Mouse (Mus musculus) midbrain, embryonic 16.5 days (tissue): ENCODE measurements around the gene Fam162b. TPM values are rescaled to one million over a fixed set of nuclear protein-coding genes. Genes with fewer than 3 reads are reported as not detected.

Experiments
- ATAC-seq: fragments of 200-750 bp; cut with Nextera tagmentation; 2 replicates; pipeline ENCODE4 v1.8.0; 2017; ENCODE audit warnings: moderate TSS enrichment
- H3K27ac ChIP-seq: fragments of 300-500 bp; sonication (generic); 2 replicates; pipeline ENCODE4 v1.5.1; 2014; ENCODE audit warnings: mild to moderate bottlenecking, low read length, mixed read lengths
- H3K27me3 ChIP-seq: fragments of 300-500 bp; sonication (generic); 2 replicates; pipeline ENCODE4 v1.6.1; 2014; ENCODE audit warnings: low read depth, low read length, mixed read lengths; ENCODE audit not compliant: control insufficient read depth, insufficient read depth
- H3K36me3 ChIP-seq: fragments of 300-500 bp; sonication (generic); 2 replicates; pipeline ENCODE4 v1.6.1; 2014; ENCODE audit warnings: mild to moderate bottlenecking, low read length, moderate library complexity, mixed read lengths; ENCODE audit not compliant: control insufficient read depth, insufficient read depth
- H3K4me1 ChIP-seq: fragments of 300-500 bp; sonication (generic); 2 replicates; pipeline ENCODE4 v1.6.1; 2014; ENCODE audit warnings: mild to moderate bottlenecking, low read length, mixed read lengths; ENCODE audit not compliant: control insufficient read depth, insufficient read depth
- H3K4me2 ChIP-seq: fragments of 300-500 bp; sonication (generic); 2 replicates; pipeline ENCODE4 v1.6.1; 2014; ENCODE audit warnings: mild to moderate bottlenecking, low read length, mixed read lengths
- H3K4me3 ChIP-seq: fragments of 300-500 bp; sonication (generic); 2 replicates; pipeline ENCODE4 v1.5.1; 2014; ENCODE audit warnings: low read depth, mild to moderate bottlenecking, low read length, moderate library complexity, mixed read lengths
- H3K9ac ChIP-seq: fragments of 300-500 bp; sonication (generic); 2 replicates; pipeline ENCODE4 v1.6.1; 2014; ENCODE audit warnings: low read depth, low read length, mixed read lengths
- H3K9me3 ChIP-seq: fragments of 300-500 bp; sonication (generic); replicated peaks from 2 replicates; pipeline ENCODE4 v1.6.1; 2014; ENCODE audit warnings: mild to moderate bottlenecking, low read length, mixed read lengths; ENCODE audit not compliant: control insufficient read depth, poor library complexity, severe bottlenecking
- WGBS: fragments of 180-500 bp; shearing (Covaris S2); extraction: QIAGEN DNeasy Blood & Tissue Kit; methylation state at CpG from one replicate; pipeline ENCODE4 v1.1.7; 2014; 5-methylcytosine and 5-hydroxymethylcytosine counted together
- polyA plus RNA-seq: library from polyadenylated mRNA; unstranded; fragments of >200 nt; fragmentation: Nextera tagmentation; extraction: Ambion mirVana; gene quantifications from 2 replicates; pipeline ENCODE4 v1.2.1, GENCODE M21; 2015

Fam162b gene
- polyA plus RNA-seq, 1 experiment from 2014 or later, result 1.0 TPM

DNA sequence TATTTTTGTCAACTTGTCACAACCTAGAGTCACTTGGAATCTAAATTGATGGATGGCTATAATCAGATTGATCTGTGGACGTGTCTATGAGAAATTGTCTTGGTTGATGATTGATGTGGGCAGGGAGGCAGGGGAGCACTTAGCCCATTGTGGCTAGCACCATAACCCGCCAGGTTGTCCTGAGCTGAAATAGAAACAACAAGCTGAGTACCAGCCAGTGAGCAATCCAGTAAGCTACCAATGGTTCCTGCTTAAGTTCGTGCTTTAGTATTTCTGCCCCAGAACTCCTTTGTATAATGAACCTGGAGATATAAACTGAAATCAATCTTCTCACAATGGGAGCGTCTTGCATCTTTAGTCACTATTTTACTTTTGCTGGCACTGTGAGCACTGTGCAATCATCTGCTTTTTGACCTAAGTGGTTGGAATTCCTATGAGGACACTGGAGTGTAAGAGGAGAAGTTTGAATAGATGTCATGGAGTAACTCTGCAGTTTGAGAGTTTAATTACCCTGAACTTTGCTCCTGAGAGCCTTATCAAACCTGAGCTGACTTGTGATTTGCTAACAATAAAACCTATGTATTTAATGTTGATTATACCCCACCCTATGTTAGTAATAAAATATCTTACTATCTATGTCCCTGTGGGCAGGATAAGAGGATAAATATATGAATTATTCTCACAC is 19.6 kb upstream of the Fam162b start:
- Histone ChIP-seq H3K4me2 (no peak overlapping the region), H3K27me3 (no peaks in the 10 kb centered on the region), H3K36me3 (no peaks in the 10 kb centered on the region), H3K4me3 (no peak overlapping the region), H3K9me3 (no peaks in the 10 kb centered on the region), H3K9ac (no peak overlapping the region), H3K4me1 (no peaks in the 10 kb centered on the region), H3K27ac (no peak overlapping the region)
- 84% methylated on average over 4 of the region's 4 CpGs for WGBS
- no peak for ATAC-seq

DNA sequence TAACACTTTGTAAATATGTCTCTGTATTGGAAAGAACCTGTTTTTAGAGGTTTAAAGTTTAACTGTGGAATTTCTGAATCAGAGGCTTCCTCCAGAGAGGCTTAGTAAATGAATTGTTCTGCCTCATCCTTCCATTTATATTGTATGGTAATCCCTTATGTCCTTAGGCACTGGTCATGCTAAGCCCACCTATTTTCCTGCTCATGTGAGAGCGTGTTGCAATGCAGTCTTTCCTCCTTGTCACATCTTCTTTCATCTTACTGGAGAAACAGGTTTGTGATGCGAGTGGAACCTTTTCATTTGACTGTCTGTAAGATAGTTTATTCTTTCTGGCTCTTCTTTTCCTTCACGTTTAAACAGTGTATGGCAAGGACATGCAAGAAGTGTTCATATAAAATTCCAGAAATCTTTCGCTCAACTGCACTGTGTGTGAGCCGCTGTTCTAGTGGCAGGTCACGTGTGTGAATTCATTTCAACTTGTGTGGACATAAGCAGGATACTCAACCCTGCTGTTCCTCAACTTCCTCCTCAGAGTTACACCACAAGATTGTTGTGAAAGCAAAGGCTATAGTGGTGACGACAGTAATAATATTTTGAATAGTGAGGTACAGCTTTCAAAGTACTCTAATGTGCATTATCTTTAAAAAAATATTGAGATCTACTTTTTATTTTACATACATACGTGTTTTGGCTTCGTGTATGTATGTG is 6.8 kb upstream of the Fam162b start:
- Histone ChIP-seq H3K9me3 (no peaks in the 10 kb centered on the region), H3K4me3 (no peak overlapping the region), H3K4me2 (no peak overlapping the region), H3K9ac (no peak overlapping the region), H3K27ac (no peak overlapping the region), H3K4me1 (no peaks in the 10 kb centered on the region), H3K36me3 (no peaks in the 10 kb centered on the region), H3K27me3 (no peaks in the 10 kb centered on the region)
- ATAC-seq, result no peak
- WGBS, result 80% methylated on average over 9 of the region's 9 CpGs

DNA sequence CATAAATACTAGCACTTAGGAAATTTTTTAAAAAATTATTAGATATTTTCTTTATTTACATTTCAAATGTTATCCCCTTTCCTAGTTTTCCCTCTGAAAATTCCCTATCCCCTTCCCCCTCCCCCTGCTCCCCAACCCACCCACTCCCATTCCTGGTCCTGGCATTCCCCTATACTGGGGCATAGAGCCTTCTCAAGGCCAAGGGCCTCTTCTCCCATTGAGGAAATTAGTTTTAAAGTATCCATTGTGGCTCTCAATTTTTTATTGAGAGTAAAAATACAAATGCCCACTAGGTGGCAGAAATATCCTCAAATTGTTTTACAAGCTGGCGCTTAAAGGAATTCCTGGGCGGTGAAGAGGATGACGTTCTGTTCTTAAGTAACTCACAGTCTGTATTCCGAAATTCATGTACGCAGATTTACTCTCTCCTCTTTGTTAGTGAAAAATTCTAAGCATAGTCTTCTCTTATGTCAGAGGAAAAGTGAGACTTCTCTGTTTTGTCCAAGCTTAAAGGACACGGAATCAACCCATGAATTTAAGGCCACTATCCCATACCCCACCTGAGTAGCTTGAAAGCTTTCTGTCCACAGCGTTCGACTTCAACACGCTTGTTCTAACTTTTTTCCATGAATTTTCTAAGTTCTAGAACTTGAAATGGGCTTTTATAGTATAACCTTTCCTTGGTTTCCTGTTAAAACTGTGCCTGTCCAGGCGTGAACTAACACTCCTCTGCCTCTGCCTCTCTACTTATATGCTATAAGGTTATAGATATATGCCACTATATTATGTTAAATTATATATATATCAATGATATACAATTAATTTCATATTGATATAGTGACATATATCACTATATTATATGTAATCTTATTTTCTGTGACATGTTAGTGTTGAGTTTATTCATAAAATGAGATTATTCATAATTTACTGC is 4.9 kb upstream of the Fam162b start:
- WGBS, result 45% methylated on average over 10 of the region's 10 CpGs
- no peaks in the 10 kb centered on the region for H3K9me3 ChIP-seq
- no peaks in the 10 kb centered on the region for H3K4me1 ChIP-seq
- no peaks in the 10 kb centered on the region for H3K36me3 ChIP-seq
- no peak overlapping the region for H3K27ac ChIP-seq
- H3K9ac ChIP-seq, result no peak overlapping the region
- H3K4me2 ChIP-seq, result peak overlapping the region; percentile 32; the same call in 1 of the 2 replicates
- H3K27me3 ChIP-seq, result no peaks in the 10 kb centered on the region
- no peak overlapping the region for H3K4me3 ChIP-seq
- ATAC-seq, result peak; percentile 62; the same call in 1 of the 2 replicates

DNA sequence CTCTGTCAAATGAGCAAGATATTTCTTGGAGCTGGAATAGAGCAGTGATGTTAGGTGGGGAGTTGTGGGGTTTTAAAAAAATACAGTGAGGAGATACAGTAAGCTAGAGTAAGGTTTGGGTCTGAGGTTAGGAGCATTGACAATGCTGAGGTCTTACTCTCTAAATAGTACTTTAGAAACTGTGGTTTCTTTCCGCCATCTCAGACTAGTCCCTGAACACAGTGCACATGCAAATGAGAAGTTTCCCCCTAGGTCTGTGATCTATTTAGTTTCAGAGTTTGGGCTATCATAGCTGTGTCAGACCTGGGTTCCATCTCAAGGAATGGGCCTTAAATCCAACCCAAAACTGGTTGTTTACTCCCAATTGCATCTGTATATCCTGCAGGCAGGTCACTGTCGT is 1.3 kb upstream of the Fam162b start:
- WGBS, result 88% methylated on average over 2 of the region's 2 CpGs
- Histone ChIP-seq H3K4me1 (peaks cover 5% of the 10 kb centered on the region; the same call in 1 of the 2 replicates), H3K27me3 (peaks cover 2% of the 10 kb centered on the region; the same call in 1 of the 2 replicates), H3K4me2 (no peak overlapping the region), H3K9ac (no peak overlapping the region), H3K9me3 (no peaks in the 10 kb centered on the region), H3K27ac (no peak overlapping the region), H3K36me3 (no peaks in the 10 kb centered on the region), H3K4me3 (no peak overlapping the region)
- no peak for ATAC-seq

DNA sequence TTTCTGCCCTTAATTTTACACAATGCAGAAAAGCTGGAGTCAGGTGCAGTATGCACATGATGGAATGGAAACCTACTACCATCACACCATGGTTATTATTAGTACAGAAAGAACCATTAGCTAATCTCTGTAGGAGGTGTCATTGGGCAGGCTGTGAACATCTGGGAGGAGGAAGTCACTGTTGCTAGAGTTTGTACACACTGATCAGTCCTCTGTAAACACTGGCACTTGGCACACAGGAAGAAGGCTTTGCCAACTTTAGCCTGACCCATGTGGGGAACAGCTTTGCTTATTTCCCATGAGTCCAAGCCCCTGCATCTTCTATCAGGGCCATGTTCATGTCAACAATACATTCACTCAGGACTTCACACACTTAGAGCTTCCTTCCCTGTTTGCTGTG is 5.4 kb downstream of the Fam162b start:
- Histone ChIP-seq H3K27ac (no peak overlapping the region), H3K36me3 (no peaks in the 10 kb centered on the region), H3K4me1 (peaks cover 3% of the 10 kb centered on the region; the same call in 1 of the 2 replicates), H3K9ac (no peak overlapping the region), H3K4me2 (no peak overlapping the region), H3K27me3 (peaks cover 2% of the 10 kb centered on the region; the same call in 1 of the 2 replicates), H3K9me3 (no peaks in the 10 kb centered on the region), H3K4me3 (no peak overlapping the region)
- no peak for ATAC-seq

DNA sequence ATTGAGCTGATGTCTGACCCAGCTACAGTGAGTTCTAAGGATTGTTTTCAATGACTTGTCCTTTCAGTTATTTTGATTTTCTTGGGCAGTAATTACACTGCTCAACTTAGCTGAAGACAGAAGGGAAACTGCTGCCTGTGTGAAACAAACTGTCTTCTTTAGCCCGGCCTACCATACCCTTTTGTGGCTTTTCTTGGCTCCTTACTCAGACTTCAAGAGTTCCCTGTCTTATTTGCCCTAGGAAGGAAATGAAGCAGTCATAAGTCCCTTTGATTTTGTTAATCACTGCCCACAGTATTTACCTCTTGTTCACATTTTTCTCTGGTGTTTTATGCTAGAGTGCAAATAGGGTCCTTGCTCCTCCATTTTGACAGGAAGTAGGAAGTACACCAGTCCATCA is 5.9 kb downstream of the Fam162b start:
- no peak overlapping the region for H3K27ac ChIP-seq
- WGBS, result 79% methylated on average over 1 of the region's 1 CpGs
- no peak overlapping the region for H3K9ac ChIP-seq
- no peaks in the 10 kb centered on the region for H3K4me1 ChIP-seq
- no peak overlapping the region for H3K4me3 ChIP-seq
- no peaks in the 10 kb centered on the region for H3K27me3 ChIP-seq
- no peak overlapping the region for H3K4me2 ChIP-seq
- H3K9me3 ChIP-seq, result no peaks in the 10 kb centered on the region
- H3K36me3 ChIP-seq, result no peaks in the 10 kb centered on the region
- ATAC-seq, result no peak

DNA sequence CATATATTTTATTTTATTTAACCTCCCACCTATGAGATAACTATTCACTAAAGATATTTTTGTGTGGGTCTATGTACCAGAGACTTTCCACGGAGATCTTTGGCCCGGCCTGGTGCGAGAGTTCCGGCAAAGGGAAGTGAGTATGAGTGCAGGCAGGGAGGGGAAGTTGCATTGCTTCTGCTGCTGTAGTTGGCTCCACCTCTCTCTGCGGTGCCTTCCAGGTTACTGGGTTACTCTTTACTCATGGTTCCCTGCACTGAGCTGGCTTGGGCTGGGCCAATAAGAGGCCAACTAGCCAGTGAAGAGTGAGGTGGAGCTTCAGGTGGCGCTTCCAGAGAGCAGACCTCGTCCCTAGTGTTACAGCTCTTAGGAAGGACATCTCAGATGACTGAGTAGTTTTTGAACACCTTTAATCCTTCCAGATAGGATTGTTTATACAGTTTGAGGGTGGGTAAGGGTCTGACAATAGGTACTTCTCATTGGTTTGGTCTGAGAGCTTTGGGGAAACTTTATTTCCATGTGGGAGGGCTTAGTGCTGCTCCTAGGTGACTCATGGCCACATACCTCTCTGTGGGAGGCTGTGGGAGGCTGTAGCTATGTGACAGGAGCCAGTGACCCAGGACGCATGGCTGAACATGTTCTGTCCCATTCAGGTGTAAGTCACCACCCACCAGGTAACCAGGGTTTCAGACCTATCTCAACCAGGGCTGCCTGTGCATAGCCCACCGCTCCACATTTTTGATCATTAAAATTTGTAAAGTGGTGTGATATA is 18.9 kb downstream of the Fam162b start:
- H3K4me3 ChIP-seq, result no peak overlapping the region
- no peaks in the 10 kb centered on the region for H3K36me3 ChIP-seq
- H3K9ac ChIP-seq, result no peak overlapping the region
- H3K4me2 ChIP-seq, result no peak overlapping the region
- no peaks in the 10 kb centered on the region for H3K4me1 ChIP-seq
- no peaks in the 10 kb centered on the region for H3K9me3 ChIP-seq
- 80% methylated on average over 9 of the region's 9 CpGs for WGBS
- H3K27me3 ChIP-seq, result no peaks in the 10 kb centered on the region
- no peak for ATAC-seq
- no peak overlapping the region for H3K27ac ChIP-seq

DNA sequence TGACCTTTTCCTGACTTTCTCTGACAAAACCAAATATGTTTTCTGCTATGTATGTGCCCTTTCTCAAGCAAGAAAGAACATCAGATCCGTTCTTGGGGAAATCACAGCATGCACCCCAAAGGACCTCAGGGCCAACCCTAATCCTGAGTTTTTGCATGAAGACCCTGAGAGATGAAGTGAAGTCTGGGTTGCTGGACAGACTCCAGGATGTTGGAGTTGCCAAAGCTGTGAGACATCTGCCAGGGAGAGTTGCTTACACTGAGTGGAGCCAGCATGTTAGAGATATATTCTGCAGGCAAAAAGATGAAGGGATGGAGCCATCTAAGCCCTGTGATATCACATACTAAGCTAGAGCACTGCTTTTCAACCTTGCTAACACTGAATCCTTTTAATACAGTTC is 34.3 kb downstream of the Fam162b start:
- H3K36me3 ChIP-seq, result no peaks in the 10 kb centered on the region
- 0 out of 2 replicates have a peak, but pooled peaks cover 3% of the 10 kb centered on the region for H3K4me1 ChIP-seq
- no peak for ATAC-seq
- no peak overlapping the region for H3K27ac ChIP-seq
- no peak overlapping the region for H3K4me3 ChIP-seq
- H3K27me3 ChIP-seq, result no peaks in the 10 kb centered on the region
- no peaks in the 10 kb centered on the region for H3K9me3 ChIP-seq
- H3K4me2 ChIP-seq, result no peak overlapping the region
- H3K9ac ChIP-seq, result no peak overlapping the region
- WGBS, result 50% methylated on average over 1 of the region's 1 CpGs
